Mouse (Mus musculus) erythroblast, embryonic 14.5 days (primary cell): ENCODE data around the gene Adora1.

Source experiments
- GATA1 ChIP-seq: IDR thresholded peaks from 2 replicates; pipeline ENCODE4 v1.6.1; 2012; ENCODE audit warnings: low read length, inconsistent platforms, mixed read lengths
- TAL1 ChIP-seq: IDR thresholded peaks from 3 replicates; pipeline ENCODE4 v1.6.1; 2012; ENCODE audit warnings: low read length, inconsistent platforms, mixed read lengths

DNA sequence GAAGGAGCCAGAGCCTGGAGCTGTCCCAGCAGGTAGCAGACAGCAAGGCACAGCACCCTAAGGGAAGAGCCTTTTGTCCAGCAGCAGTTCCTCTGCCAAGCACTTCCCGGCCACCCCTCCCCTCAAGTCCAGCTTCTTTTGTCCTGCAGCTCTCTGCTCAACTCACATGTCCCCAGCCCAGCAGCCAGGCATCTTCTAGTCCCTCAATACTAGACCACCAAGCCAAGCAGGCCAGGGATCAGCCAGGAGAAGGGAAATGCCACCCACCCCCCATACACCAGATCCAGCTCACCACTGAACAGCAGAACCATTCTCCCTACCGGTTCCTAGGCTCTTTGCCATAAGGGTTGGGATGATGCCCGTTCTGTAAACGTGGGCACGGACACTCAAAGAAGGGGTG is 15.6 kb downstream of the Adora1 start:
- TF ChIP-seq GATA1: no peak
- TF ChIP-seq TAL1: no peak
